Mouse (Mus musculus) liver, embryonic 14.5 days (tissue): ENCODE measurements around the gene Zfp704. TPM values are rescaled to one million over a fixed set of nuclear protein-coding genes. Genes with fewer than 3 reads are reported as not detected.

Experiments used
- ATAC-seq: fragments of 200-750 bp; cut with Nextera tagmentation; 2 replicates; pipeline ENCODE4 v1.8.0; 2017; ENCODE audit warnings: moderate number of reproducible peaks, mild to moderate bottlenecking, moderate library complexity; ENCODE audit not compliant: insufficient read depth
- DNase-seq, 3 experiments: peaks; one replicate each; pipeline ENCODE4 v3.0.0-alpha.2; 2012 to 2013; ENCODE audit warnings: low read depth in 3 of 3, low spot score in 3 of 3
- H3K27ac ChIP-seq: fragments of 300-500 bp; sonication (generic); 2 replicates; pipeline ENCODE4 v1.5.1; 2014; ENCODE audit warnings: moderate library complexity, mild to moderate bottlenecking, control low read depth, inconsistent platforms
- H3K27me3 ChIP-seq: fragments of 300-500 bp; sonication (generic); 2 replicates; pipeline ENCODE4 v1.6.1; 2014; ENCODE audit warnings: mild to moderate bottlenecking, low read length, moderate library complexity; ENCODE audit not compliant: control insufficient read depth, insufficient read depth
- H3K36me3 ChIP-seq: fragments of 300-500 bp; sonication (generic); replicated peaks from 2 replicates; pipeline ENCODE4 v1.6.1; 2014; ENCODE audit warnings: low read depth; ENCODE audit not compliant: control insufficient read depth, insufficient read depth
- H3K4me1 ChIP-seq, 2 experiments: fragments of 200-500 bp in 1 of 2; fragments of 300-500 bp in 1 of 2; sonication (generic) in 1 of 2; replicated peaks; 2 replicates each; pipeline ENCODE4 v1.6.1; 2012 to 2014; ENCODE audit warnings: antibody characterized with exemption in 1 of 2, inconsistent platforms in 1 of 2, low read length in 1 of 2; ENCODE audit not compliant: control insufficient read depth in 2 of 2, insufficient read depth in 2 of 2
- H3K4me2 ChIP-seq: fragments of 300-500 bp; sonication (generic); 2 replicates; pipeline ENCODE4 v1.6.1; 2014; ENCODE audit warnings: low read depth, mild to moderate bottlenecking, control low read depth, moderate library complexity
- H3K4me3 ChIP-seq, 2 experiments: fragments of 200-500 bp in 1 of 2; fragments of 300-500 bp in 1 of 2; sonication (generic) in 1 of 2; 2 replicates each; pipeline ENCODE4 v1.5.1; 2012 to 2014; ENCODE audit warnings: low read depth in 2 of 2, low read length in 2 of 2, mild to moderate bottlenecking in 2 of 2, control low read depth in 1 of 2, inconsistent platforms in 1 of 2, moderate library complexity in 1 of 2; ENCODE audit not compliant: insufficient read depth in 1 of 2
- H3K9ac ChIP-seq: fragments of 300-500 bp; sonication (generic); replicated peaks from 2 replicates; pipeline ENCODE4 v1.6.1; 2014; ENCODE audit warnings: mild to moderate bottlenecking, control low read depth, moderate library complexity
- H3K9me3 ChIP-seq: fragments of 300-500 bp; sonication (generic); 2 replicates; pipeline ENCODE4 v1.6.1; 2016; ENCODE audit warnings: low read length, mixed read lengths; ENCODE audit not compliant: control insufficient read depth
- CTCF ChIP-seq: IDR thresholded peaks from 2 replicates; pipeline ENCODE4 v1.5.1; 2016; ENCODE audit warnings: antibody characterized with exemption, low read depth, control low read depth
- EP300 ChIP-seq: IDR thresholded peaks from 2 replicates; pipeline ENCODE4 v1.6.1; 2016; ENCODE audit warnings: antibody characterized with exemption, low read depth
- WGBS: fragments of 180-500 bp; shearing (Covaris S2); extraction: QIAGEN DNeasy Blood & Tissue Kit; methylation state at CpG from one replicate; pipeline ENCODE4 v1.1.7; 2014; ENCODE audit not compliant: insufficient replicate concordance; 5-methylcytosine and 5-hydroxymethylcytosine counted together
- polyA plus RNA-seq, 2 experiments: library from polyadenylated mRNA; depleted of rRNA in 1 of 2; stranded (reverse) in 1 of 2; unstranded in 1 of 2; fragments of >200 nt; fragmentation: Nextera tagmentation in 1 of 2; extraction: Ambion mirVana in 1 of 2; gene quantifications; 2 replicates each; pipeline versions ENCODE4 v1.2.1 to v1.2.3; 2012 to 2014

The Zfp704 gene
- polyA plus RNA-seq, 2 experiments = 0.94 to 1.1 TPM

DNA sequence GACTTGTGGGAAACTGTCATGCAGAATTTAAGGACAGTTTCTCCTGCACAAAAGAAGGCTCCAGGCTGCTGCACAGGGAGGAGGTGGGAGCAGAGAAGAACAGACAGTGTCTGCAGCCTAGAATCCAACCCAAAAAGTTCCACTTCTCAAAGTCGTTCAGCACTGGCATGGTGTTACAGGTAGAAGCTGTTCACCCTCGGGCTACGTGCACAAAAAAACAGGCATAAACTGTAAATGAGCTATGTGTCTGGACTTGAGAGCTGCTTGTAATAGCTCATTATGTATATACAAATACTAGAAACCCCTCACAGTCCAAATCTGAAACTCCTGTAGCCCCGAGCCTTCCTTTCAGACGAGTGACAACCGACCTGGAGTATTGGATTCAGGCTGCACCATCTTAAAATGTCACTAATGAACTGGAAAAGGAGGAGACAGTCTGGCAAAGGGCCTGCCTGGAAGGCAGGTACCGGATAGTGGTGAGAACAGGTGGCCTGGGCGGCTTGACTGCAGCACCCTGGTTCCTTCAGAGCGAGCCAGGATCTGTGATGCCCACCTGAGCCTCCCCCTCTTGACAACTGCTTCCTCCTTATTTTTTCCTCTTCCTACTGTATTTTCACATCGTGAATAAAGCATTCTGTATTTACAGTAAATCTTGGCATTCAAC is 41.2 kb downstream of the Zfp704 start:
- WGBS = 65% methylated on average over 10 of the region's 10 CpGs
- ATAC-seq = no peak
- Histone ChIP-seq H3K4me1 (peaks cover 4 to 22% of the 10 kb centered on the region in 2 experiments), H3K9ac (no peak overlapping the region), H3K9me3 (no peaks in the 10 kb centered on the region), H3K27ac (no peak overlapping the region), H3K27me3 (no peaks in the 10 kb centered on the region), H3K4me3 (no peak overlapping the region), H3K4me2 (no peak overlapping the region), H3K36me3 (no peaks in the 10 kb centered on the region)
- no peak for TF ChIP-seq EP300
- TF ChIP-seq CTCF = no peak
- no peak for DNase-seq

DNA sequence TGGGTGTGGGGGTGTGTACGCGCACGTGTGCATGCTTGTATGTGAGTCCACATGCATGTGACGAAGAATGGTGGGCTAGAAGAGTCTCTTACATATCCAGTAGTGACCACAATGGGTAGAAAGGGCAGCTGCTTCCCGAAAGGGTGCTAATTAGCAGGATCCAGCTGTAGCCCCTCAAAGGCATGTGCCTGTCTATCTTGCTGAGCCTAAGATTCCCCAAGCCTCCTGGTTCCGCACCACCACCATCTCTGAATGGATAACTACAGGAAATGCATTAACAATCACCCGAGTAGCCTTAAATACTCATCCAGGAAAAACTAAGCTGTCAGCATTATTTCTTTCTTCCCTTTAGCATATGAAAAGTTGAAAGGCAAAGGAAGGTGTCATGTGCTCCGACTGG is 41.9 kb downstream of the Zfp704 start:
- H3K4me1 ChIP-seq = peaks cover 0 to 19% of the 10 kb centered on the region in 2 experiments; a peak in 3 of 4 replicates
- no peak for ATAC-seq
- WGBS = 69% methylated on average over 8 of the region's 8 CpGs

DNA sequence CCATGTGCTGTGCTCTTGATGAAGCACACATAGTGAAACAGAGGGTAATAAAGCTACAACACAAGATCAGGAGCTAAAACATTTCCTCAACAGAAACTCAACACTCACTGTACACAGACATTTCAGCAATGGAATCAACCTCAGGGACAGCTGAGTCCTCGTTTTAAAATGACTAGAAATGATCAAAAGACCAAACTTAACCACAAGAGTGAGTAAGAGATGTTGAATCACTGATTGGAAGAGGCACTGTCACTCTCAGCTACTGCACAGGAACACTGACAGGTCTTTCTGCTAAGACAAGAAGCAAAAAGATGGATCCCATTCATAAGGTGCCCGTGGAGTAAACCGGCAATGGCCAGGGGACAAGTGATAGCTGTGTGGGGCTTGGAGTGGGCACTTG is 43.1 kb downstream of the Zfp704 start:
- 56% methylated on average over 3 of the region's 3 CpGs for WGBS
- Histone ChIP-seq H3K9ac (no peak overlapping the region), H3K27ac (no peak overlapping the region), H3K27me3 (no peaks in the 10 kb centered on the region), H3K4me2 (no peak overlapping the region), H3K9me3 (no peaks in the 10 kb centered on the region), H3K4me1 (peaks cover 0 to 11% of the 10 kb centered on the region in 2 experiments; a peak in 2 of 4 replicates), H3K4me3 (no peak overlapping the region), H3K36me3 (no peaks in the 10 kb centered on the region)
- DNase-seq (no peak), ATAC-seq (no peak)
- TF ChIP-seq CTCF (no peak), EP300 (no peak)

More for the DNA sequence above, 41.9 kb downstream of the Zfp704 start:
- Histone ChIP-seq H3K27ac (no peak overlapping the region), H3K9me3 (no peaks in the 10 kb centered on the region), H3K9ac (no peak overlapping the region), H3K4me3 (no peak overlapping the region), H3K36me3 (no peaks in the 10 kb centered on the region), H3K4me2 (no peak overlapping the region), H3K27me3 (no peaks in the 10 kb centered on the region)
- TF ChIP-seq CTCF (no peak), EP300 (no peak)
- no peak for DNase-seq

DNA sequence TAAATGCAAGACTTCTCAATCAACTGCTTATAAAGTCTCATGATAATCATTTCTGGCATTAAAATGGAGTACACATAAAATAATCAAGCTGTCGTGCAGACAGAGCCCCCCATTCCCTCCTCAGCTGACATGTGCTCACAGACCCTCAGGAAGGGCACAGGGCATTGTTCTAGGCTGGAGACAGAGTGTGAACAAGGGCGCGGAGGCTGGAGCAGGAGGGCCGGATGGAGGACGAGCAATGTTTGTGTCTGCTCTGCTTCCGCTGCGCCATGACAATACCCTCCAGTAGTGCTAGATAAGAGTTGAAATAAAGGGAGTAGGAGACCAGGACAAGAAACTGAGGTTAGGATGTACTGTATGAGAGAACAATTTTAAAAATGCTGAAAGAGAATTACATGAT is 46.3 kb downstream of the Zfp704 start:
- H3K4me2 ChIP-seq = no peak overlapping the region
- no peaks in the 10 kb centered on the region for H3K36me3 ChIP-seq
- DNase-seq (no peak), ATAC-seq (no peak)
- no peak overlapping the region for H3K4me3 ChIP-seq
- H3K4me1 ChIP-seq = peaks cover 0 to 6% of the 10 kb centered on the region in 2 experiments; a peak in 2 of 4 replicates
- no peak overlapping the region for H3K9ac ChIP-seq
- no peak overlapping the region for H3K27ac ChIP-seq
- no peaks in the 10 kb centered on the region for H3K27me3 ChIP-seq
- no peaks in the 10 kb centered on the region for H3K9me3 ChIP-seq
- no peak for TF ChIP-seq CTCF
- TF ChIP-seq EP300 = no peak
- WGBS = 71% methylated on average over 7 of the region's 7 CpGs

DNA sequence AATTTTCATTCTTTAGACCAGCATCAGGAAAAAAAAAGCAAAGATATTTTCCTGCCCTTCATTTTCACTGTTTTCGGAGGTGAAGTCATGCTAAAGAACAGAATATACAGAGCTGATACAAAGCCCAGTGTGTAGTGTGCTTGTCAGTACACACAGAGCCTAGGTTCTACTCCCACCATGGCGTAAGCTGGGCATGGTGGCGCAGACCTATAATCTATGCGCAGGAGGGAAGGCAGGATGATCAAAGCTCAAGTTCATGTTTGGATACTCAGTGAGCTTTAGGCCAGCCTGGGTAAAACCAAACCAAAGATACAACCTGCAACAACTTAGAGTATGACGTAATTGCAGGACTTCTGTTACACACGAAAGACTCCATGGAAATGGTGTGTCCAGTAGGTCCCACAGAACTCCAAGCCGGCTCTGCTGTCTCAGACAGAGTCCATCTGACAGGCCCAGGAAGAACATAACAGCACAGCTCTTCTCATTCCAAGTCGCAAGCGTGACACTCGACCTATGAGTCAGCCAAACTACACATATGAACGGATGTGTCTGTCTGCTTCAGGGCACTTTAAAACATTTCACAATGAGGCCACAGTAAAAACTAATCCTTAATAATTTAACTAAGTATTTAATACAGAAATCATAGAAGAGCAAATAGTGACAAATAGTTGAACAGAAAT is 47.1 kb downstream of the Zfp704 start:
- no peak for DNase-seq
- no peak overlapping the region for H3K27ac ChIP-seq
- 77% methylated on average over 11 of the region's 11 CpGs for WGBS
- no peak overlapping the region for H3K9ac ChIP-seq
- no peaks in the 10 kb centered on the region for H3K36me3 ChIP-seq
- H3K9me3 ChIP-seq = no peaks in the 10 kb centered on the region
- TF ChIP-seq CTCF = no peak
- no peak for TF ChIP-seq EP300
- H3K27me3 ChIP-seq = no peaks in the 10 kb centered on the region
- peaks cover 0 to 3% of the 10 kb centered on the region in 2 experiments; a peak in 2 of 4 replicates for H3K4me1 ChIP-seq
- H3K4me2 ChIP-seq = no peak overlapping the region
- ATAC-seq = no peak
- H3K4me3 ChIP-seq = no peak overlapping the region
